Mouse (Mus musculus) embryonic stem cell, embryonic (primary cell): Measurements from ENCODE around the gene Ect2.

Experiments
- CTCF ChIA-PET, 4 experiments: fragments of 300-600 bp in 2 of 4; fragments of 350-600 bp in 2 of 4; sonication (Branson Sonifier 250); formaldehyde crosslinking; loops; one replicate each; lab custom pipeline; 2022; ENCODE audit warnings: inconsistent platforms in 2 of 4; lab: Charles Lee
- POLR2A ChIA-PET, 4 experiments: fragments of 300-600 bp in 2 of 4; fragments of 350-600 bp in 2 of 4; sonication (Branson Sonifier 250); formaldehyde crosslinking; loops; one replicate each; lab custom pipeline; 2022; ENCODE audit warnings: antibody characterized with exemption in 4 of 4, inconsistent platforms in 1 of 4; lab: Charles Lee

Gene Ect2

GRCm38 (mm10) chr3:27153701-27154209 is at the start of gene Ect2:
Gene Ect2 (minus strand): TSS chr3:27153878.
- POLR2A ChIA-PET, result interaction anchor here (0.6 to 10.9 kb wide), 71 partner anchors 9 to 1652 kb away, joined by 3 to 174 read pairs (median 6); partner anchors contain the start of genes Nceh1 (in 4 of the 4) and Rpl22l1 (in 1 of the 4)

GRCm38 (mm10) chr3:27201728-27202411 is 48.2 kb upstream of the Ect2 start:
- ChIA-PET POLR2A (interaction anchor here in 2 of 4 experiments (0.7 to 3.9 kb wide), 3 partner anchors 11 to 86 kb away, joined by 3 to 14 read pairs (median 5); no protein-coding TSS in a partner anchor), CTCF (interaction anchor here in 1 of 4 experiments (0.6 kb wide), 1 partner anchor 268 kb away, joined by 4 read pairs; no protein-coding TSS in a partner anchor)

More at GRCm38 (mm10) chr3:27153701-27154209, at the start of gene Ect2:
- CTCF ChIA-PET, result interaction anchor here in 1 of 4 experiments (0.7 kb wide), 1 partner anchor 29 kb away, joined by 3 read pairs; the partner anchor contains the start of gene Nceh1

- ChIA-PET POLR2A (interaction anchor here in 2 of 4 experiments (0.5 to 1.2 kb wide), 3 partner anchors 44 to 278 kb away, joined by 3 to 6 read pairs (median 3); partner anchors contain the start of gene Ect2 (in 1 of the 2)), CTCF (no interaction called here)
Observed at GRCm38 (mm10) chr3:27199120-27199519, 45.4 kb upstream of the Ect2 start.

GRCm38 (mm10) chr3:27197816-27198215 is 44.1 kb upstream of the Ect2 start:
- ChIA-PET POLR2A (interaction anchor here in 1 of 4 experiments (0.7 to 3.6 kb wide), 4 partner anchors 8 to 216 kb away, joined by 3 to 14 read pairs (median 4); no protein-coding TSS in a partner anchor), CTCF (no interaction called here)

GRCm38 (mm10) chr3:27196529-27196928 is 42.9 kb upstream of the Ect2 start:
- CTCF ChIA-PET, result interaction anchor here in 1 of 4 experiments (1.3 kb wide), 1 partner anchor 32 kb away, joined by 4 read pairs; no protein-coding TSS in a partner anchor
- POLR2A ChIA-PET, result interaction anchor here in 3 of 4 experiments (0.5 to 3.6 kb wide), 5 partner anchors 10 to 41 kb away, joined by 3 to 14 read pairs (median 4); partner anchors contain the start of gene Nceh1 (in 1 of the 3)

GRCm38 (mm10) chr3:27195573-27196227 is 42.0 kb upstream of the Ect2 start:
- ChIA-PET CTCF (interaction anchor here in 1 of 4 experiments (0.7 to 1.3 kb wide), 2 partner anchors 17 to 33 kb away, joined by 3 to 4 read pairs; no protein-coding TSS in a partner anchor), POLR2A (interaction anchor here in 2 of 4 experiments (0.8 to 3.6 kb wide), 10 partner anchors 9 to 50 kb away, joined by 3 to 14 read pairs (median 4); partner anchors contain the start of genes Ect2 (in 1 of the 2) and Nceh1 (in 1 of the 2))

- CTCF ChIA-PET, result interaction anchor here in 2 of 4 experiments (0.6 to 1.3 kb wide), 2 partner anchors 34 to 42 kb away, joined by 3 to 4 read pairs; no protein-coding TSS in a partner anchor
- POLR2A ChIA-PET, result interaction anchor here in 2 of 4 experiments (0.6 to 3.6 kb wide), 11 partner anchors 10 to 85 kb away, joined by 3 to 14 read pairs (median 4); partner anchors contain the start of genes Ect2 (in 1 of the 2) and Nceh1 (in 1 of the 2)
Observed at GRCm38 (mm10) chr3:27195153-27195552, 41.5 kb upstream of the Ect2 start.

GRCm38 (mm10) chr3:27193844-27194317 is 40.2 kb upstream of the Ect2 start:
- POLR2A ChIA-PET, result interaction anchor here (0.6 to 2.4 kb wide), 11 partner anchors 11 to 1110 kb away, joined by 3 to 12 read pairs (median 3); partner anchors contain the start of gene Nceh1 (in 1 of the 4)
- CTCF ChIA-PET, result interaction anchor here in 1 of 4 experiments (2.5 kb wide), 1 partner anchor 11 kb away, joined by 6 read pairs; the partner anchor contains the start of gene Nceh1

- ChIA-PET POLR2A (interaction anchor here (0.7 to 15.5 kb wide), 13 partner anchors 9 to 100 kb away, joined by 3 to 163 read pairs (median 5); partner anchors contain the start of genes Ect2 (in 2 of the 4) and Nceh1 (in 1 of the 4)), CTCF (interaction anchor here (0.6 to 2.5 kb wide), 4 partner anchors 9 kb away, joined by 3 to 6 read pairs (median 4); partner anchors contain the start of gene Nceh1 (in 2 of the 4))
Observed at GRCm38 (mm10) chr3:27191856-27192255, 38.2 kb upstream of the Ect2 start.

- CTCF ChIA-PET, result interaction anchor here in 2 of 4 experiments (0.5 to 1.7 kb wide), 4 partner anchors 8 to 38 kb away, joined by 3 to 5 read pairs (median 4); partner anchors contain the start of gene Nceh1 (in 1 of the 2)
Observed at GRCm38 (mm10) chr3:27190865-27191264, 37.2 kb upstream of the Ect2 start.

GRCm38 (mm10) chr3:27189320-27190261 is 35.9 kb upstream of the Ect2 start:
- CTCF ChIA-PET, result no interaction called here
- POLR2A ChIA-PET, result interaction anchor here in 2 of 4 experiments (1.1 to 15.5 kb wide), 6 partner anchors 14 to 44 kb away, joined by 3 to 163 read pairs (median 10); partner anchors contain the start of gene Ect2 (in 2 of the 2)

More at GRCm38 (mm10) chr3:27190865-27191264, 37.2 kb upstream of the Ect2 start:
- POLR2A ChIA-PET, result interaction anchor here in 3 of 4 experiments (0.6 to 15.5 kb wide), 13 partner anchors 8 to 53 kb away, joined by 3 to 163 read pairs (median 5); partner anchors contain the start of genes Ect2 (in 2 of the 3) and Nceh1 (in 1 of the 3)

GRCm38 (mm10) chr3:27188386-27188785 is 34.7 kb upstream of the Ect2 start:
- CTCF ChIA-PET, result interaction anchor here in 1 of 4 experiments (0.6 kb wide), 1 partner anchor 33 kb away, joined by 5 read pairs; no protein-coding TSS in a partner anchor
- POLR2A ChIA-PET, result interaction anchor here in 3 of 4 experiments (0.5 to 15.5 kb wide), 7 partner anchors 17 to 374 kb away, joined by 3 to 163 read pairs (median 3); partner anchors contain the start of gene Ect2 (in 2 of the 3)

GRCm38 (mm10) chr3:27183601-27184175 is 30.0 kb upstream of the Ect2 start:
- ChIA-PET POLR2A (interaction anchor here in 3 of 4 experiments (0.6 to 15.5 kb wide), 20 partner anchors 8 to 1916 kb away, joined by 3 to 163 read pairs (median 4); partner anchors contain the start of gene Ect2 (in 3 of the 3)), CTCF (interaction anchor here (0.5 to 2.9 kb wide), 9 partner anchors 8 to 100 kb away, joined by 3 to 33 read pairs (median 6); no protein-coding TSS in a partner anchor)

GRCm38 (mm10) chr3:27182733-27183600 is 29.3 kb upstream of the Ect2 start, which contains the start of gene Nceh1:
Gene Nceh1 (plus strand): TSS chr3:27182965.
- POLR2A ChIA-PET, result interaction anchor here (0.6 to 15.5 kb wide), 42 partner anchors 9 to 1916 kb away, joined by 3 to 163 read pairs (median 4); partner anchors contain the start of gene Ect2 (in 3 of the 4)

More at GRCm38 (mm10) chr3:27182733-27183600, 29.3 kb upstream of the Ect2 start, which contains the start of gene Nceh1:
- CTCF ChIA-PET, result interaction anchor here (0.5 to 2.9 kb wide), 40 partner anchors 8 to 285 kb away, joined by 3 to 33 read pairs (median 4); partner anchors contain the start of gene Ect2 (in 1 of the 4)
